Mouse (Mus musculus): ENCODE results near the gene Klhl23. TPM values are rescaled to one million over a fixed set of nuclear protein-coding genes. Genes with fewer than 3 reads are reported as not detected.

Gene Klhl23
- polyA plus RNA-seq, 1 experiment from 2014 or later, result 36.1 TPM

DNA sequence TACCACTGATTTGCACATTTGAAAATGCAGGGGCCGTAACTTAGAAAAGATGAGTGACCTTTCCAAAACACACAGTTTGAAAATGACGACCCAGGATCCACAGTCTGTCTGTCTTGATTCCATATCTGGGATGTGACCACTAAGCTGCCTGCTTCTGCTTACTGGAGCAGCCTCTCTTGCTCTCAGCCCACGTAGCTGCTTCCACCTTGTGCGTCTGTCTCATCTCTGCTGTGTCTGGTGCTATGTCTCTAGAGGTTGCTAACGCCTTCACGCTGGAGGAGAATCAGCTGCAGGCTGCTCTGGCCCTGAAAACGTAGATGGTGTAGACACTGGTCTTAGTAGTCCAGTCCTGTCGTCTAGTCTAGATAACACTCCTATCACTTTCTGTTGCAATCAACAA lies 8.4 kb downstream of the Klhl23 start:
- Histone ChIP-seq H3K27ac (no peak overlapping the region), H3K4me2 (replicated peaks) (no peak overlapping the region), H3K4me3 (no peak overlapping the region), H3K9me3 (no peaks in the 10 kb centered on the region), H3K9ac (no peak overlapping the region), H3K27me3 (no peaks in the 10 kb centered on the region), H3K4me1 (0 out of 2 replicates have a peak, but pooled peaks cover under 1% of the 10 kb centered on the region), H3K36me3 (peaks cover 60% of the 10 kb centered on the region)
- no peak for ATAC-seq (ENCODE audit: insufficient number of reproducible peaks, insufficient read depth, low FRiP score, low TSS enrichment)
- WGBS, result 88% methylated on average over 8 of the region's 8 CpGs

DNA sequence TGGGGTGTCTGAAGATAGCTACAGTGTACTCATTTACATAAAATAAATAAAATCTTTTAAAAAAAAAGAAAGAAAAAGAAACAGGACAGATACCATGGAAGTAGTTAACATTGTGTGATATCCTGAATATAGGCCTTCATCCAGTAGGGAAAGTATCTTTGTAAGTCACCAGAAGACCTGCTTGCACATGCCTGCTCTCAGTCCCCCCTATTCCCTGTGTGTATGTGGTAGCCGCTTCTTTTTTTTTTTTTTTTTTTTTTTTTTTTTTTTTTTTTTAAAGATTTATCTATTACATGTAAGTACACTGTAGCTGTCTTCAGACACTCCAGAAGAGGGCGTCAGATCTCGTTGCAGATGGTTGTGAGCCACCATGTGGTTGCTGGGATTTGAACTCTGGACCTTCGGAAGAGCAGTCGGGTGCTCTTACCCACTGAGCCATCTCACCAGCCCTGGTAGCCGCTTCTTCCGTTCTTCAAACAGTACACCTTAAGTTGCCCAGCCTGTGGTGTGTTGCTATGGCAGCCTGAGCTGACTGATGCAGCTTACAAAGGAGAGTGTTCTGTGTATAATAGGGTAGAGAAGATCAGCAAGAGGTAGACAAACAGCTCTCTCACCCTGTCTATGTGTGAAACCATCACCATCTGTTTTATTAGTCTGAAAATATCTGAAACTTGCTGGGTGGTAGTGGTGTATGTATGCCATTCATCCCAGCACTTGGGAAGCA lies 15.7 kb downstream of the Klhl23 start:
- H3K4me2 ChIP-seq (replicated peaks), result no peak overlapping the region
- WGBS, result 74% methylated on average over 7 of the region's 7 CpGs
- 0 out of 2 replicates have a peak, but pooled peaks cover 6% of the 10 kb centered on the region for H3K4me1 ChIP-seq
- H3K27me3 ChIP-seq, result no peaks in the 10 kb centered on the region
- H3K4me3 ChIP-seq, result no peak overlapping the region
- no peak overlapping the region for H3K9ac ChIP-seq
- peaks cover 31% of the 10 kb centered on the region for H3K36me3 ChIP-seq
- no peaks in the 10 kb centered on the region for H3K9me3 ChIP-seq
- ATAC-seq (ENCODE audit: insufficient number of reproducible peaks, insufficient read depth, low FRiP score, low TSS enrichment), result no peak
- H3K27ac ChIP-seq, result no peak overlapping the region

DNA sequence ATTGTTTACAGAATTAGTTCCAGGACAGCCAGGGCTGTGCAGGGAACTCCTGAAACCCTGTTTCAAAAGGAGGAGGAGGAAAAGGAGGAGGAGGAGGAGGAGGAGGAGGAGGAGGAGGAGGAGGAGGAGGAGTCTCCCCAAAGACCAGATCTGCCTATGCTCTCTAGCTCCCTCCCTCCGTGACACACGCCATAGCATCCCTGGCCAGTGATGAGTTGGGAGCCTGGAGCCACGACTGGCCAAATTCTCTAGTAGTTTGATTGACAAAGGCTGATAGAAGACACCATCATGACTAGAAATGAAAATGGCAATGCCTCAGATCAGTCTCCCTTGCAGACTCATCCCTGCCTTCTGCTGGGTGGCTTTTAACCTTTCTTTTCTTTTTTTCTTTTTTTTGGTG lies 16.3 kb downstream of the Klhl23 start:
- peaks cover 28% of the 10 kb centered on the region for H3K36me3 ChIP-seq
- H3K4me3 ChIP-seq, result no peak overlapping the region
- no peak overlapping the region for H3K4me2 ChIP-seq (replicated peaks)
- H3K27ac ChIP-seq, result no peak overlapping the region
- H3K4me1 ChIP-seq, result 0 out of 2 replicates have a peak, but pooled peaks cover 6% of the 10 kb centered on the region
- no peaks in the 10 kb centered on the region for H3K9me3 ChIP-seq
- H3K27me3 ChIP-seq, result no peaks in the 10 kb centered on the region
- ATAC-seq (ENCODE audit: insufficient number of reproducible peaks, insufficient read depth, low FRiP score, low TSS enrichment), result no peak
- no peak overlapping the region for H3K9ac ChIP-seq
- WGBS, result 30% methylated on average over 3 of the region's 3 CpGs

DNA sequence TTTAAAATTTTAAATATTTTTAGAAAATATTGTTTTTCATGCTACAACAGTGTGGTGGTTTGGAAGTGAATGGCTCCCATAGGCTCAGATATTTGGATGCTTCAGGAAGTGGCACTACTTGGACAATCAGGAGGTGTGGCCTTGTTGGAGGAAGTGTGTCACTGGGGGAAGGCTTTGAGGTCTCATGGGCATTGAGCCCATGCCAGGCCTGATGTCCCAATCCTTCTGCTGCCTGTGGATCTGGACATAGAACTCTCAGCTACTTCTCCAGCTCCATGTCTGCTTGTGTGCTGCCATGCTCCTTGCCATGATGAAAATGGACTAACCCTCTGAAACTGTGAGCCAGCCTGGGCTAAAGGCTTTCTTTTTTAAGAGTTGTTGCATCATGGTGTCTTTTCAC lies 17.0 kb downstream of the Klhl23 start:
- no peak overlapping the region for H3K27ac ChIP-seq
- ATAC-seq (ENCODE audit: insufficient number of reproducible peaks, insufficient read depth, low FRiP score, low TSS enrichment), result no peak
- no peaks in the 10 kb centered on the region for H3K27me3 ChIP-seq
- peaks cover 22% of the 10 kb centered on the region for H3K36me3 ChIP-seq
- H3K9me3 ChIP-seq, result no peaks in the 10 kb centered on the region
- H3K4me2 ChIP-seq (replicated peaks), result no peak overlapping the region
- no peak overlapping the region for H3K9ac ChIP-seq
- 0 out of 2 replicates have a peak, but pooled peaks cover 6% of the 10 kb centered on the region for H3K4me1 ChIP-seq
- H3K4me3 ChIP-seq, result no peak overlapping the region

DNA sequence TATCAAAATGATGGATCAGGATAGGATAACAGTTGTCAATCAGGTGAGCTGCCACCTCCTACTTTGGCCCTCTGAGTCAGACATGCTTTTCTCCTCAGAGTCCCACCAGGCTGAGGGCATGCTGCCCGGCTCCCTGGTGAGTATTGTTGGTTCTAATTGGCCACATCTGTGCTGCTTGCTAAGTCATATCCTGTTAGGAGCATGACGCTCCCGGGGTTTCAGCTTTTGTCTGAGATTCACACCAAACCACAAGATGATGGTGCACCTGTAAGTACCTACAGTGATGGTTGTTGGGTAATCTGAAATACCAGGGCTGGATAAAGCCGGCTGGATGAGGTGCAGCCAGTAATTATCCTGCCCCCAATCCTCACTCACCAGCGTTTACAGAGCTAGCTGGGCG lies 18.5 kb downstream of the Klhl23 start:
- no peaks in the 10 kb centered on the region for H3K9me3 ChIP-seq
- H3K4me2 ChIP-seq (replicated peaks), result no peak overlapping the region
- no peak overlapping the region for H3K27ac ChIP-seq
- WGBS, result 27% methylated on average over 6 of the region's 6 CpGs
- no peak overlapping the region for H3K9ac ChIP-seq
- no peak for ATAC-seq (ENCODE audit: insufficient number of reproducible peaks, insufficient read depth, low FRiP score, low TSS enrichment)
- no peaks in the 10 kb centered on the region for H3K27me3 ChIP-seq
- H3K4me3 ChIP-seq, result no peak overlapping the region
- H3K4me1 ChIP-seq, result 0 out of 2 replicates have a peak, but pooled peaks cover 6% of the 10 kb centered on the region
- peaks cover 12% of the 10 kb centered on the region; the same call in 1 of the 2 replicates for H3K36me3 ChIP-seq

DNA sequence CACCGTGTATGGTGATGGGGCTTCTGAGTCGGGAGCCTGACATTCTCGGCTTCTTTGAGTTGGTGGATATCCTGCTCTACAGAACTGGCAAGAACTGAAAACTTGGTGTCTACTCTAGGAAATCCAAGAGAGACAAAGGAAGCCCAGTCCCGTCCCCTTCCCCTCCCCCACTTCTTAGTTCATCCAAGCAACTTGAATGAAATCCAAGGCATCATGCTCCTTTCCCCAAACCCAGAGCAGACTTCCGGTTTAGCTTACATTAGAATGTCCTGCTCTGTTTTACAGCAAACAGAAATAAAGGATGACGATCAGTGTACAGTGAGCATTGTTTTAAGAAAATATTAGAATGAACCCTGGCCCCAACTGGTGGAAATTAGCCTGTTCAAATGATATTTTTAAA lies 27.5 kb downstream of the Klhl23 start:
- Histone ChIP-seq H3K27ac (no peak overlapping the region), H3K9me3 (no peaks in the 10 kb centered on the region), H3K4me2 (replicated peaks) (no peak overlapping the region), H3K4me3 (no peak overlapping the region), H3K27me3 (no peaks in the 10 kb centered on the region), H3K9ac (no peak overlapping the region), H3K36me3 (no peaks in the 10 kb centered on the region), H3K4me1 (no peaks in the 10 kb centered on the region)
- WGBS, result 58% methylated on average over 6 of the region's 6 CpGs
- no peak for ATAC-seq (ENCODE audit: insufficient number of reproducible peaks, insufficient read depth, low FRiP score, low TSS enrichment)

DNA sequence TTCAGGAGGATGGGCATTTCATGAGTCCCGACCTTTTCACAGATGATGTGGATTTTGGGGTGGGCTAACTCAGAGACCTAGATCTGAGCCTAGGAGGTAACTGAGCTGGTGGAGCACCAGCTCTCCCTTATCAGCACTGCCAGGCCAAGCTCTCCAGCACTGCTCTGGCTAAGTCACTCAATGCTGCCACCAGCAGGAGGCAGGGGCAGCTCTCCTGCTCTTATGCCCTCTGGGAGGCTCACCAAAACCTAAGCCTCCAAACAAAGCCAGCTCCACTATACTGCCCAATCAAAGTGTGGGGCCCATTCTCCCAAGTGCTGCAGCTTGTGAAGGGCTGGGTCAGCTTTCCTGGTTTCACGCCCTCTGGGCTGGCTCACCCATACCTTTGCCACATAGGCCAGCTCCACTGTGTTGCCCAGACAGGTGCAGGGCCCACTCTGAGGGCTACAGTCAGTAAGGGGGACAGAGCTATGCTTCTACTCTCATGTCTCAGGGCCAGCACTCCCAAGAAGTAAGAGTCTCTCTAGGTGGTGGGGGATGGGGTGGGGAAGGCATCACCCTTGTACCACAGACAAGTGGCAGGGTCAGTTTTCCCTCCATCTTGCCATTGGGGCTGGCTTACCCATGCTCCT lies 29.8 kb downstream of the Klhl23 start:
- H3K9ac ChIP-seq, result no peak overlapping the region
- no peaks in the 10 kb centered on the region for H3K27me3 ChIP-seq
- H3K4me2 ChIP-seq (replicated peaks), result no peak overlapping the region
- no peak overlapping the region for H3K4me3 ChIP-seq
- no peak overlapping the region for H3K27ac ChIP-seq
- ATAC-seq (ENCODE audit: insufficient number of reproducible peaks, insufficient read depth, low FRiP score, low TSS enrichment), result no peak
- H3K9me3 ChIP-seq, result no peaks in the 10 kb centered on the region
- WGBS, result 65% methylated on average over 2 of the region's 2 CpGs
- no peaks in the 10 kb centered on the region for H3K36me3 ChIP-seq
- H3K4me1 ChIP-seq, result no peaks in the 10 kb centered on the region

DNA sequence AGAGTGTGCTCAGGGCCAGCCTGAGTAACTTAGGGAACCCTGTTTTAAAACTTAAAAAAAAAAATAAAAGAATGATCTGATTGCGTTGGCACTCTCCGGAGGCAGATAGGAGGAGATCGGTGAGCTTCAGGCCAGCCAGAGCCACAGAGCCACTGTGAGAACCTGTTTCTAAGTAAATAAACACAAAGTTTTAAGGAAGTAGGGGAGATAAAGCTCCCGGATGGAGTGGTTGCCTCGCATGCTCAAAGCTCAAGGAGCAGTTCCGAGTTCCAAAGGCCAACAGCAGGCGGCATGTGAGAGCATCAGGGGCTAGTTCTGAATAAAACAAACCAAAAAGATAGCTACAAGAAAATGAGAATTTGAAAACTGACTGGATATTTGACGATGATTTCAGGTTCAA lies 34.6 kb downstream of the Klhl23 start:
- no peaks in the 10 kb centered on the region for H3K36me3 ChIP-seq
- WGBS, result 63% methylated on average over 8 of the region's 8 CpGs
- H3K9ac ChIP-seq, result no peak overlapping the region
- no peaks in the 10 kb centered on the region for H3K4me1 ChIP-seq
- H3K27ac ChIP-seq, result no peak overlapping the region
- no peaks in the 10 kb centered on the region for H3K27me3 ChIP-seq
- no peak overlapping the region for H3K4me3 ChIP-seq
- ATAC-seq (ENCODE audit: insufficient number of reproducible peaks, insufficient read depth, low FRiP score, low TSS enrichment), result no peak
- no peak overlapping the region for H3K4me2 ChIP-seq (replicated peaks)
- no peaks in the 10 kb centered on the region for H3K9me3 ChIP-seq

DNA sequence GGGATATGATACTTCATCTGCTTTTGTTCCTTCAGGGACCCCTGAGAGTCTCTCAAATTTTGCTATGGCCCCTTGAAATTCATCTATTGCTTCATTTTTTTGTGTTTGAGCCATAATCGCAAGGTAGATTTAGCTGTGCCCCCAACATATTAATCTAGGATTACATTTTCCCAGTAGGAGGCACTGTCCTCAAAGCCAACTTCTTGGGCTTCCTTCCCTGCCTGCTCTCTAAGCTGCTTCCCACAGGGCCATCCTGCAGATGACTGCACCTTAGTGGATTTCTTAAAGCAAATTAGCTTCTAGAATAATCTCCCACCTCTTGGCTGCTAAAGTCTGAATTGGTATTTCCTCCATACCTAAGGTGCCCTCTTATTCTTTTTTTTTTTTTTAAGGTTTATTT lies 36.1 kb downstream of the Klhl23 start:
- no peak overlapping the region for H3K9ac ChIP-seq
- no peaks in the 10 kb centered on the region for H3K36me3 ChIP-seq
- WGBS, result 86% methylated on average over 1 of the region's 1 CpGs
- no peak overlapping the region for H3K4me3 ChIP-seq
- H3K27ac ChIP-seq, result no peak overlapping the region
- no peak for ATAC-seq (ENCODE audit: insufficient number of reproducible peaks, insufficient read depth, low FRiP score, low TSS enrichment)
- no peak overlapping the region for H3K4me2 ChIP-seq (replicated peaks)
- H3K4me1 ChIP-seq, result peaks cover 4% of the 10 kb centered on the region; the same call in 1 of the 2 replicates
- H3K27me3 ChIP-seq, result no peaks in the 10 kb centered on the region
- H3K9me3 ChIP-seq, result no peaks in the 10 kb centered on the region

DNA sequence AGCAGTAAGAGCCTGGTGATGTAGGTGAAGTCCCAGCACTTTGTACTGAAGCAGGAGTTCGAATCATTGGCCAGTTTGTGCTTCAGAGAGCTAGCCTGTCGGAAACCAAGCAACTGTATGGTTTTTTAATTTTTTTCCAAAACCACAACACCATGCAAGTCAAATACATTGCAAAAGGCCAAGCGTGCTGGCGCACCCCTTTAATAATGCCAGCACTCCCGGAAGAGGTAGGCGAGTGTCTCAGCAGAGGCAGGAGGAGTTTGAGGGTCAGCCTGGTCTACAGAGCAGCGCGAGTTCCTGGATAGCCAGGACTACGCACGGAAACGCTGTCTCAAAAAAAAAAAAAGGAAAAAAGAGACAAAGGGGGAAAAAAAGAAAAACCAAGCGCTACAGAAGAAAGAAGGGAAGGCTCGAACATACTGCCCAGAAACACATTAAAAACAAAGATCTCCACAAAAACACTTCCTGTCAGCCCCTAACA lies 39.3 kb downstream of the Klhl23 start:
- 0 out of 2 replicates have a peak, but pooled peaks have one; percentile 42 for ATAC-seq (ENCODE audit: insufficient number of reproducible peaks, insufficient read depth, low FRiP score, low TSS enrichment)

DNA sequence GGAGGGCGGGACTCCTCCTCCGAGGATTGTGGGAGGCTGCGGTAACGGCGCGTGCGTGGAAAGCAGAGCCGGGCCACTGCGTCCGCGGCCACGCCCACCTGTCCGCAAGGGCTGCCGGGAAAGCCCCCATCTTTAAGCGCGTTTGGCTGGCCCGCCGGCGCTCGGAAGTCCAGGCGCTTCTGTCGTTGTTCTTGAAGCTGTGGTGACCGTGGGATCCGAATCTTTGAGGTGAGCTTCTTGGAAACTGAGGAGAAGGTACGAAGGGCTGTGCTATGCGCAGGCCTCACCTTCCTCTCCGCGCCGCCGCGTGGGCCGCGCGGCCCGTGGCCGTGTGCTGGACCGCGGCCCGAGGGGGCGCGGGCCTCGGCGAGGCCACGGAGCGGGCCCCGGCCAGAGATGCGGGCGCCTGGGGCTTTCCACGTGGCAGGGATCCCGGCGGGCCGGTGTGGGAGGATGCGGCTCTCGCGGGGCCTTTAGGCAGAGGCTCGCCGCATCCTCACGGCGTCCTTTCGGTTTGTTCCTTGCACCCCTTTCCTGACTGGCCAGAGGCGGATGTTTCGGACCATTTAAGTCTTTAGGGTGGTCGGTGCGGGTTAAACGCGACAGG lies 39.8 kb downstream of the Klhl23 start, which contains the start of gene Ssb:
Ssb (plus strand) TSS at position 78 of the 607 bp plus-strand sequence.
- Histone ChIP-seq H3K36me3 (0 out of 2 replicates have a peak, but pooled peaks cover 7% of the 10 kb centered on the region), H3K4me1 (peaks cover 7% of the 10 kb centered on the region; the same call in 1 of the 2 replicates), H3K27me3 (no peaks in the 10 kb centered on the region), H3K4me3 (peak within 1 kb of the TSS; percentile 95), H3K9ac (peak within 1 kb of the TSS; percentile 98), H3K9me3 (no peaks in the 10 kb centered on the region), H3K27ac (peak within 1 kb of the TSS; percentile 92), H3K4me2 (replicated peaks) (peak within 1 kb of the TSS; percentile 72)
- WGBS, result under 1% methylated on average over 55 of the region's 66 CpGs
- peak; percentile 85 for ATAC-seq (ENCODE audit: insufficient number of reproducible peaks, insufficient read depth, low FRiP score, low TSS enrichment)

More for the DNA sequence above, 39.3 kb downstream of the Klhl23 start:
- Histone ChIP-seq H3K9me3 (no peaks in the 10 kb centered on the region), H3K27me3 (no peaks in the 10 kb centered on the region), H3K4me2 (replicated peaks) (peak overlapping the region; percentile 54), H3K9ac (peak overlapping the region; percentile 98), H3K36me3 (0 out of 2 replicates have a peak, but pooled peaks cover 7% of the 10 kb centered on the region), H3K4me1 (peaks cover 7% of the 10 kb centered on the region; the same call in 1 of the 2 replicates), H3K27ac (peak overlapping the region; percentile 92), H3K4me3 (peak overlapping the region; percentile 95)
- 13% methylated on average over 12 of the region's 13 CpGs for WGBS

Measured in embryonic facial prominence, embryonic 12.5 days (tissue).